Mouse (Mus musculus) monocyte, adult 59 days (primary cell): ENCODE results near the gene Arrdc2. TPM values are rescaled to one million over a fixed set of nuclear protein-coding genes. Genes with fewer than 3 reads are reported as not detected.

Experiments used
- total RNA-seq, 2 experiments: library from RNA; stranded (reverse); gene quantifications; one replicate each; pipeline ENCODE4 v1.2.4; 2023

Arrdc2 gene
- total RNA-seq, result 10 to 100 TPM; 57.2 to 67.9 TPM

GRCm38 (mm10) chr8:70839408-70840351 is at the start of gene Arrdc2:
Arrdc2 (minus strand) TSS chr8:70839720.

GRCm38 (mm10) chr8:70873364-70873985 is 34.0 kb upstream of the Arrdc2 start, which contains the start of gene Ccdc124:
Ccdc124 (minus strand) TSS chr8:70873935.

GRCm38 (mm10) chr8:70862824-70863641 is 23.5 kb upstream of the Arrdc2 start, which contains the start of gene Kcnn1:
Kcnn1 (minus strand) TSS chr8:70863258.

GRCm38 (mm10) chr8:70808239-70808638 is 31.3 kb downstream of the Arrdc2 start, which contains the start of gene Il12rb1:
Il12rb1 (plus strand) TSS chr8:70808449.

GRCm38 (mm10) chr8:70804481-70805206 is 34.9 kb downstream of the Arrdc2 start, which contains the start of gene Mast3:
Mast3 (minus strand) TSS chr8:70805054.

Other genes with a start within 250 kb of the Arrdc2 start
- 10 to 100 TPM; 53.8 to 56.4 TPM for gene Isyna1, start 245.3 kb downstream of the Arrdc2 start, total RNA-seq
- 100 to 1,000 TPM; 135 to 148 TPM for gene Ssbp4, start 230.8 kb downstream of the Arrdc2 start, total RNA-seq
- 100 to 1,000 TPM; 164 to 177 TPM for gene Lrrc25, start 223.6 kb downstream of the Arrdc2 start, total RNA-seq
- gene Gdf15, start 207.3 kb downstream of the Arrdc2 start, total RNA-seq, result 10 to 100 TPM; 54.8 to 78.0 TPM
- gene Pgpep1, start 179.3 kb downstream of the Arrdc2 start, total RNA-seq, result 1 to 10 TPM; 7.2 to 9.8 TPM
- 10 to 100 TPM; 46.0 to 54.9 TPM for gene Lsm4, start 166.5 kb downstream of the Arrdc2 start, total RNA-seq
- gene Jund, start 140.8 kb downstream of the Arrdc2 start, total RNA-seq, result 1,000 to 10,000 TPM; 1,065 to 1,168 TPM
- 10 to 100 TPM; 15.5 to 15.9 TPM for gene Iqcn, start 136.3 kb downstream of the Arrdc2 start, total RNA-seq
- under 1 TPM in 1 of 2 experiments, not detected in 1; 0.79 TPM for gene Gm3336, start 121.2 kb downstream of the Arrdc2 start, total RNA-seq
- under 1 TPM in 1 of 2 experiments, not detected in 1; 0.24 TPM for gene Pde4c, start 116.0 kb downstream of the Arrdc2 start, total RNA-seq
- gene Rab3a, start 85.0 kb downstream of the Arrdc2 start, total RNA-seq, result 1 to 10 TPM; 5.7 to 6.9 TPM
- gene Mpv17l2, start 78.8 kb downstream of the Arrdc2 start, total RNA-seq, result 10 to 100 TPM; 28.9 to 32.4 TPM
- gene Pik3r2, start 63.0 kb downstream of the Arrdc2 start, total RNA-seq, result 10 to 100 TPM; 23.1 to 26.5 TPM
- 100 to 1,000 TPM; 128 to 134 TPM for gene Mast3, start 34.7 kb downstream of the Arrdc2 start, total RNA-seq
- under 1 TPM; 0.26 to 0.46 TPM for gene Il12rb1, start 31.3 kb downstream of the Arrdc2 start, total RNA-seq
- not detected for gene Kcnn1, start 23.5 kb upstream of the Arrdc2 start, total RNA-seq
- gene Ccdc124, start 34.2 kb upstream of the Arrdc2 start, total RNA-seq, result 10 to 100 TPM; 46.6 to 48.7 TPM
- under 1 TPM; 0.21 to 0.33 TPM for gene Slc5a5, start 53.0 kb upstream of the Arrdc2 start, total RNA-seq
- gene Rpl18a, start 57.7 kb upstream of the Arrdc2 start, total RNA-seq, result 1,000 to 10,000 TPM; 2,573 to 2,784 TPM
- 10 to 100 TPM; 52.8 to 55.4 TPM for gene Map1s, start 66.2 kb upstream of the Arrdc2 start, total RNA-seq